Mouse (Mus musculus) spleen, adult 2 months (tissue): ENCODE measurements at regions not wholly inside any gene's neighbourhood (a gene's known extent, or its start where the extent isn't known, plus 50 kb on each side); places are given as distances from the start of the nearest gene placed in this dataset.

Experiments used
- CTCF ChIP-seq: fragments of 200-500 bp; IDR thresholded peaks from 2 replicates; pipeline ENCODE4 v1.5.1; 2011; ENCODE audit warnings: mild to moderate bottlenecking, inconsistent platforms; ENCODE audit not compliant: insufficient read depth, insufficient read length, insufficient replicate concordance; ENCODE audit errors: extremely low read depth
- POLR2A ChIP-seq: fragments of 200-500 bp; IDR thresholded peaks from 2 replicates; pipeline ENCODE4 v1.6.1; 2011; ENCODE audit warnings: low read depth, low read length, inconsistent platforms

DNA sequence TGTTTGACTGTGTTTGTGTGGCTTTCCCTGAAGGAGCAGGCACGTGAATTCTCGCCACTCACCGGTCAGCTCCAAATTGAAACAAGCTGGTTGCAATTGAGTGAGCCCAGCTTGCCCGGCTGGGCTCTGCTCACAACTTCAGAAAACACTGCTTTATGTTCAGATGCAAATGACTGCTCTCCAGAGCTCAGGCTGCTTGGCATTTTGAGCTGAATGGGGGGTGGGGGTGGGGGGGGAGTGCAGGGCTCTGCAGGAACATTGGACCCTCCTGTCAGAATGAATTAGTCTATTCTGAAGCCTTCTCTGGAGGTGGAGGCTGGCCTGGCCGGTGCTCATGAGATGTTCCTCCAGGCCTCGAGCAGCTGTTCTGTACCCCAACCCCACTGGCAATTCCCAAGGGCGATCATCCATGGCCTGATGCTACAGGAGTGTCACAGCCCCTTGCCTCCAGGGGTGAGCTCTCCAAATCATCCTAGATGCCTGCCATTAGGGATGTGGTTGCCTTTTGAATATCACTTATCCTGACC lies 213.5 kb upstream of the Usp24 start:
- TF ChIP-seq CTCF = no peak
- TF ChIP-seq POLR2A = no peak
